Mouse (Mus musculus): ENCODE measurements around the gene H1fx.
"Not testable (repeated sequence)": the region's sequence is repeated elsewhere in the genome, so short reads cannot be mapped to it uniquely, and the experiment has no call there.

H1fx gene

DNA sequence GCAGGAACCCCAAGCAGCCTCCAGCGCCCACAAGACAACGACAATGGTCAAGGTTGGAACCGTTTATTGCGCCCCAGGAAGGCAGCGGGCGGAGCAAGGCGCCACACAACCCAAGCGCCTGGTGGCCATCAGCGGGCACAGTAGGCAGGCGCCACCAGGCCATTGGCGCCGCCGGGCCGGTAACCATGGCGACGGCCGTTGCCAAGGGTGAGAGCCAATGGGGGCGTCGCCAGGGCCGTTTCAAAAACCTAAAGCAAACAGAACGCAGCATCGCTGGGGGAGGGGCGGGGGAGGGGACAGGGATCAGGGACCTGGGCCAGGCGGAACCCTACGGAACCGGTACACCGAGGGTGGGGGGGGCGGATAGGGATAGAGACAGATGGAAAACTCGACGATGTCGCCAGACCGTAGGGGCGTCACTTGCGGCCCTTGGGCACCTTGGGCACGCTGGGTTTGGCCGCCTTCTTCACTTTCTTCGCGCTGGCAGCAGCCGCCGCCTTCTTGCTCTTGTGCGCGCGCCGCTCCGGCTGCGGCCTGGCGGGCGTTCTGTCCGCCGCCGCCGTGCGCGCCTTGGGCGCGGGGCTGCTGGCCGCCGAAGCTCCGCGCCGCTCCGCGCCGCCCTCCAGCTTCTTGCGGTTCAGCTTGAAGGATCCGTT is 935 bp downstream of the H1fx start:
- peak; percentile 94 to 95 for DNase-seq

GRCm38 (mm10) chr6:87979728-87980127 is 1.7 kb downstream of the H1fx start:
- DNase-seq: peak in 1 of 2 experiments; percentile 24

GRCm38 (mm10) chr6:87970041-87970440 is 11.4 kb downstream of the H1fx start:
- DNase-seq: no peak

GRCm38 (mm10) chr6:87962457-87962856 is 19.0 kb downstream of the H1fx start:
- DNase-seq: not testable (repeated sequence)

DNA sequence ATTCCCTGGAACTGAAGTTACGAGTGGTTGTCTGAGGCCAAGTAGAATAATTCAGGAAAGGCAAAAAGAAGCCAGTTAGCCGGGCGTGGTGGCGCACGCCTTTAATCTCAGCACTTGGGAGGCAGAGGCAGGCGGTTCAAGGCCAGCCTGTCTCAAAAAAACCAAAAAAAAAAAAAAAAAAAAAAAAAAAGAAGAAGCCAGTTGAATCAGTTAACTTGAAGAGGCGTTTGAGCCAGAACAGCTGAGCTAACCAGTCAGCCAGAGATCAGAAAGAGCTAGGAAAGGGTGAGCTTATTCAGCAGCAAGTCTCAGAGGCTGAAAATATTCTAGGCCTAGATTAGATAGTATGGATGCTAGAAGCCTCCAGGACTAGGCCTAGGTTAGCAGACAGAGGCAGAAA is 39.3 kb downstream of the H1fx start:
- no peak for DNase-seq

- no peak for DNase-seq
Observed at GRCm38 (mm10) chr6:87938941-87939340, 42.5 kb downstream of the H1fx start.

GRCm38 (mm10) chr6:87937178-87937788 is 44.2 kb downstream of the H1fx start:
- DNase-seq: peak; percentile 36 to 43

- no peak for DNase-seq
Observed at GRCm38 (mm10) chr6:87935037-87935436, 46.4 kb downstream of the H1fx start.
